Mouse (Mus musculus) G1E-ER4 (cell line): ENCODE results near the gene Ttc33. TPM values are rescaled to one million over a fixed set of nuclear protein-coding genes. Genes with fewer than 3 reads are reported as not detected.

Experiments used
- GATA1 ChIP-seq: IDR thresholded peaks from one replicate; pipeline ENCODE4 v1.8.0; 2012; ENCODE audit warnings: low read length, inconsistent platforms
- polyA plus RNA-seq: library from polyadenylated mRNA; stranded (reverse); fragments of >175 nt; gene quantifications from 2 replicates; pipeline ENCODE4 v1.2.3, GENCODE M21; 2012

The Ttc33 gene
- 1.9 and 49.6 TPM in 2 replicates for polyA plus RNA-seq

GRCm38 (mm10) chr15:5185366-5186292 is at the start of gene Ttc33:
Ttc33 (plus strand) TSS chr15:5185525.
- TF ChIP-seq GATA1: no peak

GRCm38 (mm10) chr15:5138021-5138856 is 47.1 kb upstream of the Ttc33 start:
- TF ChIP-seq GATA1: peak; percentile 32

DNA sequence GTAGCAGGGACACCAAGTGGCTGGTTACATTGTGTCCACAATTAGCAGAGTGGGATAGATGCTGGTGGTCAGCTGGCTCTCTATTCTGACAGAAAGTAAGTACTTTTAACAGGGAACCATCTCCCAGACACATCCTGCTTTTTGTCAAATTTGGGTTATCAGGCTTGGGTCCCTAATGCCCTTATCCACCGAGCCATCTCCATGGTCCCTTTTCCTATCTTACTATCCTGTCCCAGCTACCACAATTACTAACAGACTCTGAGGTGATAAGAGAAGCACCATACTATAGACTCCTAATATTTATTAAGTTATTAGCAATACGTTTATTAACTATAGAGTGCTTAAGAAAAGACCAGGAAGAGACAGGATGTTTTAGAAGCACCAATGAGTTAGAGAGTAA is 46.0 kb upstream of the Ttc33 start:
- no peak for TF ChIP-seq GATA1

- peak; percentile 57 for TF ChIP-seq GATA1
These were observed 45.5 kb upstream of the Ttc33 start for GRCm38 (mm10) chr15:5139863-5140262.

- TF ChIP-seq GATA1: peak; percentile 45
These were observed 45.0 kb upstream of the Ttc33 start for GRCm38 (mm10) chr15:5140357-5140756.

DNA sequence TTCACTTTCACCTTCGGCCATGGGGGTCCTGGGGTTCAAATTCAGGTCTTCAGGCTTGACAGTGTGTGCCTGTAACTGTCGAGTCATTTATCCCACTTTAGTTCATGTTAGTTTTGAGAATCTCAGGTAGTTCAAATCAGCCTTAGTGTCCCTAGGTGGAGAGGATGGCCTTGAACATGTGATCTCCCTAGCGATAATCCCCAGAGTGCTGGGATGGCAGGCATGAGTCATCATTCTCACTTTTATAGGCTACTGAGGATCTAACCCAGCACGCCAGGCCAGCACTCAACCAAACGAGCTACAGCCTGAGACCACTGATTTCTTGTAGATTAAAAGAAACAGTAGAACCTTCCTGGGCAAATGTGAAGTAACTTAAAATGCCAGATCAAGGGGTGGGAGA is 43.3 kb upstream of the Ttc33 start:
- no peak for TF ChIP-seq GATA1

- no peak for TF ChIP-seq GATA1
These were observed 42.6 kb upstream of the Ttc33 start for GRCm38 (mm10) chr15:5142714-5143113.

DNA sequence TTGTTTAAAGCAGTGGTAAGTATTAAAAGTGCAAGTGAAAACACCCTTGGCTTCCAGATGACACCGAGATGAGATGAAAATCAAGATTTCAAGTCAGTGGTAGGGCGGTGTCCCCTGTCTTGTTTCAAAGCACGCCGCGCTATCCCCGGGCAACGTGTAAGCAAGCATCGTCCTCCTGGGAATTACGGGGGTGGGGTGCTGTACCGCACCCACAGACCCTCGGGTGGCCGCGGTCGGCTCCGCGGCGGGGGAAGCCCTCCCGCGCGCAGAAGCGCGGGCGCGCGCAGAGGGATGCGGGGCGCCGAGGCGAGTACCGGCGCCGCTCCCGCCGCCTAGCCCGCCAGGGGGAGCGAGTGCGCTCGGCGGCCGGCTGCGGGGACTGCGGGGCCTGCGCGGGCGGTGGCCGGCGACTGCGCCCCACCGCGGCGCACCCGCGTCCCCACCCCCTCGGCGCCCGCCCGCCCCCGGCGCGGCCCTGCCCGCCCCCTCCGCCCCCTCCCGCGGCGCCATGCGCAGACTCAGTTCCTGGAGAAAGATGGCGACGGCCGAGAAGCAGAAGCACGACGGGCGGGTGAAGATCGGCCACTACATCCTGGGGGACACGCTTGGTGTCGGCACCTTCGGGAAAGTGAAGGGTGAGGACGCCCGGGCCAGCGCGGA is 41.8 kb upstream of the Ttc33 start, which contains the start of gene Prkaa1:
Gene Prkaa1 (plus strand): TSS at position 501 of the 660 bp plus-strand sequence.
- TF ChIP-seq GATA1: no peak

DNA sequence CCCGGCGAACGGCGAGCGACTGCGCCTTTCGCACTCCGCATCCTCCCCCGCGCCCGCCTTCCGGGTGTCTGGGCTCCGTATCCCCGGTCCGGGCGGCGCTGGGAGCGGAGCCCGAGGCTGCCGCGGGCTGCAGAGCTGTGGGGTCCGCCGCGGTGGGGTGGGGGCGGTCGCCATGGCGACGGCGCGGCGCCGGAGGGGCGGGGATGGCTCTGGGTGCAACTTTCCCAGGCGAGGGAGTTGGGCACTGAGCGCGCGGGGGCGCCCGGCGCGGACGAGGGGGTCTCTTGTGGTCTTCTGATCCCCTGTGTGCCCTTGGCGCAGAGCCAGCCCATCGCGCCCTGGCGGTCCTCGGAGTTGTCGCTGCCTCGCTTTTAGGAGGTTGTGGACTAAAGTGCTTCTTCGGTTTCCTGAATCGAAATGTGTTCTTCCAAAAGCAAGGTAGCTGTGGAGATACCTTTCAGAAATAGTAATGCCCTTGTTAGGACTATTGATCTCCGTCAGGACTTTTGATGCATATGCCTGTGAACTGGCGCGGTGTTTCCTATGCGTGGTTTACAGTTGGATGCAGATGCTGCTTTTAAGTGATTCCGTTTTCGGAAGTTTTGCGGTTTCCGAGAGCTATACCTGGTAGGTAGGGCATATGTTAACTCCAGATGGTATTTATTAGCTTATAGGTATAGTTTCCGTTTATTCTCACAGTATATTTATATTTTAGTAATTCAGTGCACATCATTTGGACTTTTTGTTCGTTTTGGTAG is 41.1 kb upstream of the Ttc33 start:
- no peak for TF ChIP-seq GATA1

GRCm38 (mm10) chr15:5145196-5145945 is 40.0 kb upstream of the Ttc33 start:
- TF ChIP-seq GATA1: no peak

GRCm38 (mm10) chr15:5149187-5149586 is 36.1 kb upstream of the Ttc33 start:
- no peak for TF ChIP-seq GATA1

DNA sequence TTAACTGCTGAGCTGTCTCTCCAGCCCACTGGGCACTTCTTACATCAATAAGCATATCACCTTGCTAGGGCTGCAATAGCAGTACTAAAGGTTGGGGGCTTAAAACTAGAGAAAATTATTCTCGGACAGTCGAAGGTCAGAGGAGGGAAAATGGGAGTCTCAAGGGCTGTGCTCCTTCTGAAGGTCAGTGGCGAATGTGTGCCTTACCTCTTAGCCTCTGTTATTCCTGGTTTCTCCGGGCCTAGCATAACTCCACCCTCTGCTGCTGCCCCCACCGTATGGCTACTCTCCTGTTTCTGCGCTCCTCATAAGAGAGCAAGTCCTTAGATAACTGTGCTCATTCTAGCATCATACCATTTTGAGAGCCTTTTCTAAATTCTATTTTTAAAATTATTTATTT is 33.2 kb upstream of the Ttc33 start:
- TF ChIP-seq GATA1: no peak

GRCm38 (mm10) chr15:5154621-5155020 is 30.7 kb upstream of the Ttc33 start:
- no peak for TF ChIP-seq GATA1

GRCm38 (mm10) chr15:5155093-5155492 is 30.2 kb upstream of the Ttc33 start:
- TF ChIP-seq GATA1: no peak
